Mouse (Mus musculus) hindbrain, postnatal 0 days (tissue): Measurements from ENCODE around the gene Magee2. TPM values are rescaled to one million over a fixed set of nuclear protein-coding genes. Genes with fewer than 3 reads are reported as not detected.
"Not testable (repeated sequence)": the region's sequence is repeated elsewhere in the genome, so short reads cannot be mapped to it uniquely, and the experiment has no call there.

Experiments
- ATAC-seq: fragments of 200-750 bp; cut with Nextera tagmentation; 2 replicates; pipeline ENCODE4 v1.8.0; 2017; ENCODE audit warnings: mild to moderate bottlenecking, moderate TSS enrichment, moderate library complexity
- DNase-seq: peaks from one replicate; pipeline ENCODE4 v3.0.0-alpha.2; 2015; ENCODE audit warnings: low spot score
- H3K27ac ChIP-seq: fragments of 300-500 bp; sonication (generic); 2 replicates; pipeline ENCODE4 v1.5.1; 2014; ENCODE audit warnings: mild to moderate bottlenecking
- H3K27me3 ChIP-seq: fragments of 300-500 bp; sonication (generic); 2 replicates; pipeline ENCODE4 v1.6.1; 2014; ENCODE audit warnings: low read length, mixed read lengths; ENCODE audit not compliant: insufficient read depth
- H3K36me3 ChIP-seq: fragments of 300-500 bp; sonication (generic); 2 replicates; pipeline ENCODE4 v1.6.1; 2014; ENCODE audit warnings: low read length, mixed read lengths; ENCODE audit not compliant: insufficient read depth
- H3K4me1 ChIP-seq: fragments of 300-500 bp; sonication (generic); 2 replicates; pipeline ENCODE4 v1.6.1; 2014; ENCODE audit warnings: antibody characterized with exemption, low read length, mixed read lengths; ENCODE audit not compliant: insufficient read depth
- H3K4me2 ChIP-seq: fragments of 300-500 bp; sonication (generic); 2 replicates; pipeline ENCODE4 v1.6.1; 2014; ENCODE audit warnings: low read depth, mild to moderate bottlenecking, low read length, moderate library complexity, mixed read lengths
- H3K4me3 ChIP-seq: fragments of 300-500 bp; sonication (generic); 2 replicates; pipeline ENCODE4 v1.5.1; 2014; ENCODE audit warnings: low read length
- H3K9ac ChIP-seq: fragments of 300-500 bp; sonication (generic); replicated peaks from 2 replicates; pipeline ENCODE4 v1.6.1; 2014; ENCODE audit warnings: mild to moderate bottlenecking, low read length, moderate library complexity, mixed read lengths
- H3K9me3 ChIP-seq: fragments of 300-500 bp; sonication (generic); 2 replicates; pipeline ENCODE4 v1.6.1; 2016; ENCODE audit warnings: low read length, mixed read lengths
- CTCF ChIP-seq: IDR thresholded peaks from 2 replicates; pipeline ENCODE4 v1.5.1; 2016; ENCODE audit warnings: antibody characterized with exemption, control low read depth, low read depth
- WGBS: fragments of 180-500 bp; shearing (Covaris S2); extraction: QIAGEN DNeasy Blood & Tissue Kit; methylation state at CpG from one replicate; pipeline ENCODE4 v1.1.7; 2014; 5-methylcytosine and 5-hydroxymethylcytosine counted together
- polyA plus RNA-seq: library from polyadenylated mRNA; unstranded; fragments of >200 nt; fragmentation: Nextera tagmentation; extraction: Ambion mirVana; gene quantifications from 2 replicates; pipeline ENCODE4 v1.2.1, GENCODE M21; 2015
- total RNA-seq: library from RNA; depleted of rRNA; stranded (reverse); fragments of >200 nt; gene quantifications from 2 replicates; pipeline ENCODE4 v1.2.3, GENCODE M21; 2014; rRNA removed

Gene Magee2
- total RNA-seq = 21.6 and 30.3 TPM in 2 replicates
- 24.6 and 26.4 TPM in 2 replicates for polyA plus RNA-seq

DNA sequence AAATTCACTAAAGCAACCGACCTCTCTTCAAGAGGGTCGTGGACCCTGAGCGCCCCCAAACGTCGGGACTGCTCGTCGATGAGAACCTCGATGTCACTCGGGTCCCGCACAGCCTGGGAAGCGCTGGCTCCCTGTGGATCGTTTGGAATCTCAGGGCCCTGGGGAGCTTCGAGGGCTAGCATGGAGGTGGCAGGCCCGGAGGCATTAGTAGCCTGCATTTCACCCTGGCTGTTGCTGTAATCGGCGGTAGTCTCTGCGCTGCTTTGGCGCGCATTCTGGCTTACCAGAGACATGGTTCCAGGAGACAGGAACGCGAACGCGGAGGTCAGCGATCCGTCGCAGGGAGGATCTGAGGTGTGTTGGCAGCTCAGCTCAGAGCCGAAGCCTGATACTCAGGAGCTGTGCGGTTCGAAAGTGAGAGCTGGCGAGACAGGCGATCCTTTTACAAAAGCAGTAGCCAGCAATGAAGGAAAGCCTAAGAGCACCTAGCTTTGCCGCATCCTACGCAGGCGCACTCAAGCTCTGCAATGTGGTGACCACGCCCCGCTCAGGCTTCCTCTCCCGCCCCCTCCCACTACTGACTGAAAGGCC is at the start of gene Magee2:
Gene Magee2 (minus strand): TSS at position 517 of the 591 bp plus-strand sequence.
- peak; percentile 71 for DNase-seq
- Histone ChIP-seq H3K27me3 (no peaks in the 10 kb centered on the region; the same call in 1 of the 2 replicates), H3K27ac (peak within 1 kb of the TSS; percentile 67), H3K4me3 (peak within 1 kb of the TSS; percentile 43), H3K4me1 (no peaks in the 10 kb centered on the region), H3K9me3 (no peaks in the 10 kb centered on the region), H3K4me2 (peak within 1 kb of the TSS; percentile 54), H3K9ac (peak within 1 kb of the TSS; percentile 47), H3K36me3 (no peaks in the 10 kb centered on the region)
- TF ChIP-seq CTCF = peak; percentile 42
- 27% methylated on average over 37 of the region's 37 CpGs for WGBS
- peak; percentile 95 for ATAC-seq

GRCm38 (mm10) chrX:104853610-104854009 is 3.5 kb downstream of the Magee2 start:
- no peak overlapping the region for H3K4me3 ChIP-seq
- 0 out of 2 replicates have a peak overlapping the region, but pooled peaks have one; percentile 18 for H3K4me2 ChIP-seq
- ATAC-seq (no peak), DNase-seq (no peak)
- H3K27ac ChIP-seq = no peak overlapping the region
- no peaks in the 10 kb centered on the region; the same call in 1 of the 2 replicates for H3K27me3 ChIP-seq
- H3K4me1 ChIP-seq = no peaks in the 10 kb centered on the region
- 38% methylated on average over 9 of the region's 9 CpGs for WGBS
- no peaks in the 10 kb centered on the region for H3K36me3 ChIP-seq
- no peak for TF ChIP-seq CTCF
- H3K9ac ChIP-seq = no peak overlapping the region
- no peaks in the 10 kb centered on the region for H3K9me3 ChIP-seq

GRCm38 (mm10) chrX:104817583-104817982 is 39.5 kb downstream of the Magee2 start:
- not testable (repeated sequence) for H3K4me3 ChIP-seq, H3K27me3 ChIP-seq, H3K9ac ChIP-seq, H3K4me1 ChIP-seq, H3K36me3 ChIP-seq, H3K4me2 ChIP-seq, H3K9me3 ChIP-seq, ATAC-seq, DNase-seq, H3K27ac ChIP-seq
- 58% methylated on average over 4 of the region's 5 CpGs for WGBS

- H3K27me3 ChIP-seq, H3K4me1 ChIP-seq, H3K27ac ChIP-seq, DNase-seq, H3K4me3 ChIP-seq, H3K9ac ChIP-seq, H3K4me2 ChIP-seq, H3K36me3 ChIP-seq, H3K9me3 ChIP-seq: not testable (repeated sequence)
- 67% methylated on average over 1 of the region's 3 CpGs for WGBS
- peak; percentile 62; the same call in 1 of the 2 replicates for ATAC-seq
Measured at GRCm38 (mm10) chrX:104816987-104817386, 40.1 kb downstream of the Magee2 start.

DNA sequence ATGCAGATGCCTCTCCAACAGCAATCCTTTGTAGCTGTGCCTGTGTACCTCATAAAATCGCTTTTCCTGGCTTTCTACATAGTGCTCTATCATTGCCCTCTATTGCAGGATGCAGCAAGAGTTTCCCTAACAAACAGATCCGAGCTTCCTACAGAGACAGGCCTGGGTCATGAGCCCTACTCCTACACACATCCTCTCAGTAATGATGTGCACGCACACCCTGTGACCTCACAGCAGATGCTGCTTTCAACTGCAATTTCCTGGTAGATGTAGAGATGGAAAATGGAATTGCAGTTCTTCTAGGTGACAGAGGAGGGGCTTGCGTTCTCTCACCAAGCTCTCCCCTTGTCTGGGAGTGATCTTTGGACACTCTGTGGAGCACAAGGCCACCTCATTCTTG is 43.4 kb downstream of the Magee2 start:
- not testable (repeated sequence) for H3K4me2 ChIP-seq, H3K4me1 ChIP-seq, H3K27ac ChIP-seq, H3K9ac ChIP-seq, H3K27me3 ChIP-seq, H3K9me3 ChIP-seq, ATAC-seq, H3K36me3 ChIP-seq, H3K4me3 ChIP-seq, DNase-seq
- 54% methylated on average over 3 of the region's 4 CpGs for WGBS

Other genes with a start within 250 kb of the Magee2 start
- gene Zdhhc15, start 186.2 kb downstream of the Magee2 start, total RNA-seq = 3.9 and 5.6 TPM in 2 replicates
- gene Zdhhc15, start 186.2 kb downstream of the Magee2 start, polyA plus RNA-seq = 2.1 and 2.6 TPM in 2 replicates
- 12.8 and 21.9 TPM in 2 replicates for gene Pbdc1, start 222.5 kb upstream of the Magee2 start, total RNA-seq
- 31.9 and 35.7 TPM in 2 replicates for gene Pbdc1, start 222.5 kb upstream of the Magee2 start, polyA plus RNA-seq